Mouse (Mus musculus): ENCODE results near the gene Ankrd27.

GRCm38 (mm10) chr7:35626038-35626437 lies 40.0 kb downstream of the Ankrd27 start:
- TF ChIP-seq CTCF (IDR thresholded peaks at IDR 0.05; ENCODE audit: borderline replicate concordance, insufficient read depth, low read length) (no peak), POLR2A (IDR thresholded peaks at IDR 0.05; ENCODE audit: low read depth, low read length) (no peak)

All from embryonic fibroblast, embryonic 13.5 days (primary cell).